In the genomic region with DNA sequence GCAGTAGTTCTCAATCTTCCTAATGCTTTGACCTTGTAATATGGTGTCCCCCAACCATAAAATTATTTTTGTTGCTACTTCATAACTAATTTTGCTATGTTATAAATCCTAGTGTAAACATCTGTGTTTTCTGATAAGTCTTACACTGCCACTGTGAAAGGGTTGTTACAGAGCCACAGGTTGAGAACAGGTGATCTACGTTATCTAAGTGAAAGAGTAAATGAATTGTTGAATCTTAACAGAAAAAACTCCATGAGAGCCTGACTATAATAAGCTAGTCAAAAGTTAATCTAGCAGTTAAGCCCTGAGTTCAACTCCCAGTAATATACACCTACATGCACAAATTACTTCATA, we compare ENCODE assay signal across 7 mouse cellular contexts. TPM values are rescaled to one million over a fixed set of nuclear protein-coding genes. Genes with fewer than 3 reads are reported as not detected.
A peak's percentile ranks its signal among the peaks of the same experiment; 100 is the strongest.
DNase-seq lines count a peak whose midpoint lies in the region; ATAC-seq and TF ChIP-seq lines count a peak whose summit lies in the region.

No protein-coding gene starts in this region.

- no peak for TF ChIP-seq CTCF in lung, postnatal 0 days (IDR thresholded peaks at IDR 0.05)

- TF ChIP-seq EP300 in lung, postnatal 0 days (IDR thresholded peaks at IDR 0.05): no peak; the same call in 1 of the 2 replicates

- 23% methylated on average over 1 of the region's 1 CpGs for WGBS in lung, postnatal 0 days
- WGBS in hindbrain, embryonic 11.5 days: 54% methylated on average over 1 of the region's 1 CpGs
- WGBS in liver, embryonic 12.5 days (ENCODE audit: insufficient replicate concordance): 19% methylated on average over 1 of the region's 1 CpGs
- 18% methylated on average over 1 of the region's 1 CpGs for WGBS in stomach, embryonic 15.5 days

- no peak overlapping the region for H3K27ac ChIP-seq in lung, postnatal 0 days (ENCODE audit: low read length)
- H3K27ac ChIP-seq in hindbrain, embryonic 11.5 days (ENCODE audit: low read depth, low read length): no peak overlapping the region
- no peak overlapping the region for H3K27ac ChIP-seq in liver, embryonic 12.5 days
- H3K27ac ChIP-seq in stomach, embryonic 15.5 days: no peak overlapping the region

- no peaks in the 10 kb centered on the region for H3K36me3 ChIP-seq in lung, postnatal 0 days (ENCODE audit: insufficient read depth, low read length)
- H3K36me3 ChIP-seq in hindbrain, embryonic 11.5 days (ENCODE audit: control insufficient read depth, insufficient read depth, low read length): no peaks in the 10 kb centered on the region
- H3K36me3 ChIP-seq in liver, embryonic 12.5 days: no peaks in the 10 kb centered on the region
- no peaks in the 10 kb centered on the region for H3K36me3 ChIP-seq in stomach, embryonic 15.5 days

- peak overlapping the region; percentile 72; the same call in 1 of the 2 replicates for H3K4me3 ChIP-seq in lung, postnatal 0 days (ENCODE audit: low read depth, low read length)
- H3K4me3 ChIP-seq in hindbrain, embryonic 11.5 days (ENCODE audit: low read depth, low read length): no peak overlapping the region
- H3K4me3 ChIP-seq in liver, embryonic 12.5 days: peak overlapping the region; percentile 80; the same call in 1 of the 2 replicates
- no peak overlapping the region; the same call in 1 of the 2 replicates for H3K4me3 ChIP-seq in stomach, embryonic 15.5 days (replicated peaks)

- DNase-seq in lung, postnatal 0 days (ENCODE audit: low spot score): no peak
- DNase-seq in lung, postnatal 4 days: no peak
- DNase-seq in hindbrain, embryonic 11.5 days (ENCODE audit: low spot score): no peak
- no peak for DNase-seq in layer of hippocampus, postnatal 14 days (ENCODE audit: low spot score in 2 of 2)
- no peak for DNase-seq in ovary, postnatal 14 days (ENCODE audit: low spot score)

- H3K9ac ChIP-seq in lung, postnatal 0 days (replicated peaks; ENCODE audit: low read depth): no peak overlapping the region
- H3K9ac ChIP-seq in hindbrain, embryonic 11.5 days (ENCODE audit: low read depth, low read length): no peak overlapping the region
- no peak overlapping the region for H3K9ac ChIP-seq in liver, embryonic 12.5 days
- no peak overlapping the region for H3K9ac ChIP-seq in stomach, embryonic 15.5 days

- H3K4me1 ChIP-seq in lung, postnatal 0 days (ENCODE audit: insufficient read depth, low read depth, low read length): peaks cover 14% of the 10 kb centered on the region
- no peaks in the 10 kb centered on the region for H3K4me1 ChIP-seq in hindbrain, embryonic 11.5 days (replicated peaks; ENCODE audit: control insufficient read depth, insufficient read depth, low read length)
- peaks cover 19% of the 10 kb centered on the region for H3K4me1 ChIP-seq in liver, embryonic 12.5 days
- peaks cover 12% of the 10 kb centered on the region; the same call in 1 of the 2 replicates for H3K4me1 ChIP-seq in stomach, embryonic 15.5 days

- no peak overlapping the region for H3K4me2 ChIP-seq in lung, postnatal 0 days (replicated peaks; ENCODE audit: low read depth, low read length)
- H3K4me2 ChIP-seq in hindbrain, embryonic 11.5 days (replicated peaks; ENCODE audit: low read depth, low read length): no peak overlapping the region
- 0 out of 2 replicates have a peak overlapping the region, but pooled peaks have one; percentile 79 for H3K4me2 ChIP-seq in liver, embryonic 12.5 days
- no peak overlapping the region for H3K4me2 ChIP-seq in stomach, embryonic 15.5 days

- no peaks in the 10 kb centered on the region for H3K9me3 ChIP-seq in lung, postnatal 0 days (ENCODE audit: low read length)
- no peaks in the 10 kb centered on the region for H3K9me3 ChIP-seq in hindbrain, embryonic 11.5 days (ENCODE audit: control insufficient read depth, low read length)
- H3K9me3 ChIP-seq in liver, embryonic 12.5 days (replicated peaks): no peaks in the 10 kb centered on the region
- H3K9me3 ChIP-seq in stomach, embryonic 15.5 days: no peaks in the 10 kb centered on the region

- H3K27me3 ChIP-seq in lung, postnatal 0 days (replicated peaks; ENCODE audit: insufficient read depth, low read length): no peaks in the 10 kb centered on the region
- no peaks in the 10 kb centered on the region for H3K27me3 ChIP-seq in hindbrain, embryonic 11.5 days (ENCODE audit: control insufficient read depth, insufficient read depth, low read length)
- H3K27me3 ChIP-seq in liver, embryonic 12.5 days (replicated peaks): 0 out of 2 replicates have a peak, but pooled peaks cover 5% of the 10 kb centered on the region
- no peaks in the 10 kb centered on the region for H3K27me3 ChIP-seq in stomach, embryonic 15.5 days (replicated peaks)

- ATAC-seq in lung, postnatal 0 days: 0 out of 2 replicates have a peak, but pooled peaks have one; percentile 2
- ATAC-seq in hindbrain, embryonic 11.5 days (ENCODE audit: low FRiP score): peak; percentile 49
- ATAC-seq in liver, embryonic 12.5 days: peak; percentile 48
- peak; percentile 8; the same call in 1 of the 2 replicates for ATAC-seq in stomach, embryonic 15.5 days (ENCODE audit: insufficient read depth, low FRiP score, low read depth)

RNA-seq across cellular contexts. Expression of gene Cradd, which starts 0.3 kb away (rescaled TPM):
- polyA plus RNA-seq in lung, postnatal 0 days (2015; fragmentation: Nextera tagmentation; extraction: Ambion mirVana): 11.9 and 15.4 TPM in 2 replicates
- 16.0 and 17.6 TPM in 2 replicates for polyA plus RNA-seq in hindbrain, embryonic 11.5 days (2014; fragmentation: Nextera tagmentation; extraction: Ambion mirVana)
- 5.0 and 5.1 TPM in 2 replicates for polyA plus RNA-seq in liver, embryonic 12.5 days (2016; fragmentation: Nextera tagmentation; extraction: Ambion mirVana)
- 11.4 and 11.7 TPM in 2 replicates for polyA plus RNA-seq in stomach, embryonic 15.5 days (2015; fragmentation: Nextera tagmentation; extraction: Ambion mirVana)
- total RNA-seq in layer of hippocampus, postnatal 14 days (2021): 1 to 10 TPM; 6.6 TPM

Comparison
In these comparisons a context has a peak if more than half of its experiments do, and no peak if none do; other contexts are left out.
1. H3K4me3 ChIP-seq: peak in lung, postnatal 0 days (single experiment) and liver, embryonic 12.5 days (single experiment); none in hindbrain, embryonic 11.5 days (single experiment) and stomach, embryonic 15.5 days (single experiment).
2. Peak in every context shown above with its lines, with median percentiles within 50 percentile points of each other: ATAC-seq.